Mouse (Mus musculus): ENCODE measurements around the gene Cabin1. TPM values are rescaled to one million over a fixed set of nuclear protein-coding genes. Genes with fewer than 3 reads are reported as not detected.

Cabin1 gene
- polyA plus RNA-seq, 1 experiment from 2014 or later, result 13.9 TPM

DNA sequence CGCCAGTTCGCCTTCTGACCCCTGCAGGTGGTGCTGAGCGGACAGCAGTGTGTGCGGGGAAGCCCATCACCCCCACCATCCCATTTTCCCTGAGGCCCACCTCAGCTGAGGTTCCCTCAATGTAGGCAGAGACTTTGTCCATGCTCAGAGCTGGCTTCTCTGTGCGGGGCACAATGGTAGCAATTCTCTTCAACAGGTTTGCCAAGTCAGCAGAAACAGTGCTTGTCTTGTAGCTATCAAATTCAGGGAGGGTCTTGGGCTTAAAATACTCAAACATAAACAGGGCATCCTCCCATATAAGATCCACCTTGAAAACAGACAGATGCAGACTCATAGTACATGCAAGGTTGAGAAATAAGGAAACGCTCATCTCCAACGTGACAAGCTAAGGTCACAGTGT lies 38.7 kb downstream of the Cabin1 start:
- no peaks in the 10 kb centered on the region for H3K4me1 ChIP-seq (replicated peaks; ENCODE audit: control insufficient read depth, insufficient read depth)
- no peak overlapping the region for H3K4me3 ChIP-seq (ENCODE audit: low read depth, low read length)
- H3K4me2 ChIP-seq (replicated peaks; ENCODE audit: low read depth), result no peak overlapping the region
- H3K36me3 ChIP-seq (ENCODE audit: control insufficient read depth, insufficient read depth, low read length), result peaks cover 25% of the 10 kb centered on the region
- ATAC-seq (ENCODE audit: low FRiP score, low TSS enrichment) (no peak), DNase-seq (ENCODE audit: low spot score) (no peak)
- WGBS, result 89% methylated on average over 7 of the region's 7 CpGs
- H3K9ac ChIP-seq (ENCODE audit: low read length), result no peak overlapping the region
- no peak for TF ChIP-seq EP300 (optimal IDR thresholded peaks at IDR 0.05)
- no peak for TF ChIP-seq CTCF (IDR thresholded peaks at IDR 0.05; ENCODE audit: low read depth)
- no peaks in the 10 kb centered on the region for H3K9me3 ChIP-seq (ENCODE audit: control insufficient read depth, low read length)
- no peak overlapping the region for H3K27ac ChIP-seq (replicated peaks)
- H3K27me3 ChIP-seq (ENCODE audit: control insufficient read depth, insufficient read depth, low read length), result no peaks in the 10 kb centered on the region

DNA sequence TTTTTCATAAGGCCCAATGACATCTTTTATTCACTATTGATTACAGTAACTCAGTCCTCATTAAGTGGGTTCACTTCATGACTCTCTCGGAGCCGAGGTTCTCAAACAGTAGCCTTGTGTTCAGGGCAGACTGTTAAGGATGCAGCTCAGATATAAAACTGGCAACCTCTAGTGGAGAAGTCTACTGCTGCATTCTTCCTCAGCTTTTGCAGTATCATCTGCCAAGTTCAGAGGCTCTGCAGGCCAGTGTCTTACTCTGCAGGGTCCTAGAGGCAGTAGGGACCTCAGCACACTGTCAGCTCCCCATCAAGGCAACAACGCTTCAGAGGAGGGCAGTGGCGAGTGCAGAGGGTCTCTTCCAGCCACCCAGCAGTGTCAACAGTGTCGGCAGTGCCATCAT lies 43.9 kb downstream of the Cabin1 start:
- DNase-seq (ENCODE audit: low spot score) (no peak), ATAC-seq (ENCODE audit: low FRiP score, low TSS enrichment) (no peak)
- Histone ChIP-seq H3K9me3 (ENCODE audit: control insufficient read depth, low read length) (no peaks in the 10 kb centered on the region), H3K36me3 (ENCODE audit: control insufficient read depth, insufficient read depth, low read length) (peaks cover 23% of the 10 kb centered on the region), H3K27ac (replicated peaks) (no peak overlapping the region), H3K9ac (ENCODE audit: low read length) (no peak overlapping the region), H3K4me1 (replicated peaks; ENCODE audit: control insufficient read depth, insufficient read depth) (no peaks in the 10 kb centered on the region), H3K4me2 (replicated peaks; ENCODE audit: low read depth) (no peak overlapping the region), H3K4me3 (ENCODE audit: low read depth, low read length) (no peak overlapping the region), H3K27me3 (ENCODE audit: control insufficient read depth, insufficient read depth, low read length) (no peaks in the 10 kb centered on the region)
- 78% methylated on average over 5 of the region's 5 CpGs for WGBS
- TF ChIP-seq CTCF (IDR thresholded peaks at IDR 0.05; ENCODE audit: low read depth) (peak; percentile 51), EP300 (optimal IDR thresholded peaks at IDR 0.05) (no peak)

DNA sequence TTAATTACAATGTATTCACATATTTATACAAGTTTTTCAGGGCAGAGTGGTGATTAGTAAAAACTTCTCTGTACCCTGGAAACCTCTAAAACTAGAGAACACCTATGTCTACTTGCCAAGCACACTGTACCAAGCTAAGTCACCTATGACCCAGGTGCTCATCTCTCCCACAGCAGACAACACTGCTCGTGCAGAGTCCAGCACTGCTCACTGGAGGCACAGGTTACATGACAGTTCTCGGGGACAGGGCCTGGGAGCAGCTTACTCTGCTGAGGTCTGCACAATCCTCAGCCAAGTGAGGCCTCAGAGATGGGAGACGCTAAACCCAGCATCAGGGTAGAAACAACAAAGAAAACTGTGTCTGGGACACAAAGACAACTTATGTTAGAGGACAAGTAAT lies 49.3 kb downstream of the Cabin1 start:
- Histone ChIP-seq H3K4me3 (ENCODE audit: low read depth, low read length) (no peak overlapping the region), H3K9me3 (ENCODE audit: control insufficient read depth, low read length) (no peaks in the 10 kb centered on the region), H3K4me2 (replicated peaks; ENCODE audit: low read depth) (no peak overlapping the region), H3K9ac (ENCODE audit: low read length) (no peak overlapping the region), H3K4me1 (replicated peaks; ENCODE audit: control insufficient read depth, insufficient read depth) (no peaks in the 10 kb centered on the region), H3K27ac (replicated peaks) (no peak overlapping the region), H3K36me3 (ENCODE audit: control insufficient read depth, insufficient read depth, low read length) (peaks cover 9% of the 10 kb centered on the region), H3K27me3 (ENCODE audit: control insufficient read depth, insufficient read depth, low read length) (no peaks in the 10 kb centered on the region)
- 71% methylated on average over 3 of the region's 3 CpGs for WGBS
- TF ChIP-seq CTCF (IDR thresholded peaks at IDR 0.05; ENCODE audit: low read depth) (no peak), EP300 (optimal IDR thresholded peaks at IDR 0.05) (no peak)
- no peak for DNase-seq (ENCODE audit: low spot score)
- no peak for ATAC-seq (ENCODE audit: low FRiP score, low TSS enrichment)

DNA sequence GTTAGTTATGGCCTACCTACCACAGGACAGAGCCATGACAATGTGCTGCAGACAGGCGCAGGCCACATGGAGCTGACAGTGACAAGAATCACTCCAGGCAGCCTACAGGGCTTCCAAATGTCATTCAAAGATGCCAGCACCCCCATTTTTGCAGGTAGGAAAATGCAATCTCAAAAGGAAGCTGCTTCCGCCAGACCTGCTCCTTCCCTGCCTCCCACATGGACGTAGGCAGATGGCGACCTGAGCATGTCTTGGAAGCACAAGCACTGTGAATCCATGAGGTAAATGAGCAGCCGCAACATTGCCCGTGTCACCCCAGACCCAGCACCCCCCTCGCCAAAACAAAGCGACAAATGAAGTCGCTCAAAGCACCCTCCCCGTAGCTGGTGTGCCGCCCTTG lies 51.1 kb downstream of the Cabin1 start:
- Histone ChIP-seq H3K4me1 (replicated peaks; ENCODE audit: control insufficient read depth, insufficient read depth) (no peaks in the 10 kb centered on the region), H3K27me3 (ENCODE audit: control insufficient read depth, insufficient read depth, low read length) (no peaks in the 10 kb centered on the region), H3K27ac (replicated peaks) (no peak overlapping the region), H3K4me2 (replicated peaks; ENCODE audit: low read depth) (no peak overlapping the region), H3K36me3 (ENCODE audit: control insufficient read depth, insufficient read depth, low read length) (peaks cover 12% of the 10 kb centered on the region), H3K9me3 (ENCODE audit: control insufficient read depth, low read length) (no peaks in the 10 kb centered on the region), H3K9ac (ENCODE audit: low read length) (no peak overlapping the region), H3K4me3 (ENCODE audit: low read depth, low read length) (no peak overlapping the region)
- WGBS, result 91% methylated on average over 11 of the region's 11 CpGs
- TF ChIP-seq CTCF (IDR thresholded peaks at IDR 0.05; ENCODE audit: low read depth) (no peak), EP300 (optimal IDR thresholded peaks at IDR 0.05) (no peak)
- DNase-seq (ENCODE audit: low spot score) (no peak), ATAC-seq (ENCODE audit: low FRiP score, low TSS enrichment) (no peak)

DNA sequence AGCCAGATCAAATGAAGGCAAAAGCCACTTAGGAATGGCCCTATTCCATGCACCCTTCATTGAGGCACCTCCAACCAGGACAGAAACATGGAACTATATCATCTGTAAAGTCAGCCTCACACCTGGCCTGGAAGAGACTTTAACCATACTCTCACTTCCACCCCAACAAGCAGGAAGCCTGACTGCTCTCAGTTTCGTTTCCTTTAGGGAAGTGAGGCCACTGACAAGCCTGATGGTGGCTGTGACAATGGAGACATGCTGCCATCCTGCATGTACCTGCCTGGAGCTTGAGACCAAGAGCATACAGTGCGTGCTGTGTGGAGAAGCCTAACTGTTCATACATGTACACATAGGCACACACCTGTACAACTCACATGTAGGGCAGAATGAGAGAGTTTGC lies 53.9 kb downstream of the Cabin1 start:
- no peaks in the 10 kb centered on the region for H3K27me3 ChIP-seq (ENCODE audit: control insufficient read depth, insufficient read depth, low read length)
- ATAC-seq (ENCODE audit: low FRiP score, low TSS enrichment) (no peak), DNase-seq (ENCODE audit: low spot score) (no peak)
- TF ChIP-seq EP300 (optimal IDR thresholded peaks at IDR 0.05) (no peak), CTCF (IDR thresholded peaks at IDR 0.05; ENCODE audit: low read depth) (no peak)
- no peak overlapping the region for H3K4me3 ChIP-seq (ENCODE audit: low read depth, low read length)
- H3K9me3 ChIP-seq (ENCODE audit: control insufficient read depth, low read length), result no peaks in the 10 kb centered on the region
- peaks cover 4% of the 10 kb centered on the region; the same call in 1 of the 2 replicates for H3K36me3 ChIP-seq (ENCODE audit: control insufficient read depth, insufficient read depth, low read length)
- no peak overlapping the region for H3K4me2 ChIP-seq (replicated peaks; ENCODE audit: low read depth)
- WGBS, result 88% methylated on average over 2 of the region's 2 CpGs
- no peaks in the 10 kb centered on the region for H3K4me1 ChIP-seq (replicated peaks; ENCODE audit: control insufficient read depth, insufficient read depth)
- no peak overlapping the region for H3K9ac ChIP-seq (ENCODE audit: low read length)
- H3K27ac ChIP-seq (replicated peaks), result no peak overlapping the region

DNA sequence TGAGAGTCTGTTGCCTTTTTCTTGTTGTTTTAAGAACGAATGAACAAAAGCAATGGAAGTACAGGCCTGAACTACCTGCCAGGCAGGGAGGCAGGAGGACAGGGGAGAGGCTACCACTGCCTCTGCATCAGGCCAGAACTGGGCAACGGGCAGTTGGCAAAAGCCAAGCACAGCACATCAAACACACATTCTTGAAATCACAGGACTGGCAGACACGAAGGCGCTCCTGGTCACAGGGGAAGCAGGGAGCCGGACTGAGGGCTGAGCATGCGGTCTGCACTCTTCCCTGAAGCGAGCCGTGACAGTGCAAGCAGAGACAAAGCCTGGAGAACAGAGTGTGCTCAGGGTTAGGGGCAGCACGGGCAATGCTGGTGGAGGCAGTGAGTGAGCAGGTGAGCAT lies 54.9 kb downstream of the Cabin1 start:
- H3K27ac ChIP-seq (replicated peaks), result no peak overlapping the region
- TF ChIP-seq CTCF (IDR thresholded peaks at IDR 0.05; ENCODE audit: low read depth), result no peak
- TF ChIP-seq EP300 (optimal IDR thresholded peaks at IDR 0.05), result no peak
- no peaks in the 10 kb centered on the region for H3K9me3 ChIP-seq (ENCODE audit: control insufficient read depth, low read length)
- H3K36me3 ChIP-seq (ENCODE audit: control insufficient read depth, insufficient read depth, low read length), result peaks cover 4% of the 10 kb centered on the region; the same call in 1 of the 2 replicates
- WGBS, result 87% methylated on average over 9 of the region's 9 CpGs
- no peak overlapping the region for H3K9ac ChIP-seq (ENCODE audit: low read length)
- ATAC-seq (ENCODE audit: low FRiP score, low TSS enrichment) (no peak), DNase-seq (ENCODE audit: low spot score) (no peak)
- no peak overlapping the region for H3K4me3 ChIP-seq (ENCODE audit: low read depth, low read length)
- no peak overlapping the region for H3K4me2 ChIP-seq (replicated peaks; ENCODE audit: low read depth)
- peaks cover 3% of the 10 kb centered on the region; the same call in 1 of the 2 replicates for H3K4me1 ChIP-seq (replicated peaks; ENCODE audit: control insufficient read depth, insufficient read depth)
- H3K27me3 ChIP-seq (ENCODE audit: control insufficient read depth, insufficient read depth, low read length), result no peaks in the 10 kb centered on the region

All from stomach, postnatal 0 days (tissue).